Mouse (Mus musculus) cerebellum, adult 2 months (tissue): Measurements from ENCODE around the gene Slc9a3. TPM values are rescaled to one million over a fixed set of nuclear protein-coding genes. Genes with fewer than 3 reads are reported as not detected.
A peak's percentile ranks its signal among the peaks of the same experiment; 100 is the strongest.

Experiments used
- DNase-seq, 2 experiments: peaks; one replicate each; pipeline ENCODE4 v3.0.0; 2021
- H3K27ac ChIP-seq: fragments of 200-500 bp; 2 replicates; pipeline ENCODE4 v1.5.1; 2012; ENCODE audit warnings: low read length, control low read depth, inconsistent platforms; ENCODE audit not compliant: insufficient read depth
- H3K27me3 ChIP-seq: fragments of 200-500 bp; 2 replicates; pipeline ENCODE4 v1.6.1; 2012; ENCODE audit warnings: inconsistent platforms, mild to moderate bottlenecking, low read length, moderate library complexity; ENCODE audit not compliant: control insufficient read depth, insufficient read depth
- H3K4me1 ChIP-seq: fragments of 200-500 bp; 2 replicates; pipeline ENCODE4 v1.6.1; 2011; ENCODE audit warnings: low read length; ENCODE audit not compliant: control insufficient read depth, insufficient read depth
- H3K4me3 ChIP-seq: fragments of 200-500 bp; replicated peaks from 2 replicates; pipeline ENCODE3; 2011; ENCODE audit warnings: mild to moderate bottlenecking, low read depth, low read length, control low read depth; ENCODE audit not compliant: insufficient read depth
- CTCF ChIP-seq: fragments of 200-500 bp; IDR thresholded peaks from 2 replicates; pipeline ENCODE4 v1.5.1; 2011; ENCODE audit warnings: low read depth, mild to moderate bottlenecking, control low read depth, low read length, moderate library complexity, borderline replicate concordance; ENCODE audit not compliant: insufficient read depth
- POLR2A ChIP-seq: fragments of 200-500 bp; IDR thresholded peaks from 2 replicates; pipeline ENCODE4 v1.6.1; 2011; ENCODE audit warnings: low read length, control low read depth, borderline replicate concordance; ENCODE audit not compliant: insufficient read depth
- WGBS: fragments of 180-500 bp; shearing (Covaris S2); methylation state at CpG from one replicate; pipeline ENCODE4 v1.1.7; 2018; 5-methylcytosine and 5-hydroxymethylcytosine counted together
- polyA plus RNA-seq: library from polyadenylated mRNA; depleted of rRNA; stranded (reverse); fragments of >200 nt; gene quantifications from 2 replicates; pipeline ENCODE4 v1.2.3, GENCODE M21; 2012; rRNA removed

Gene Slc9a3
- polyA plus RNA-seq, 1 experiment = 7.4 TPM

GRCm38 (mm10) chr13:74196451-74196850 is 75.2 kb downstream of the Slc9a3 start:
- TF ChIP-seq CTCF = no peak
- TF ChIP-seq POLR2A = no peak
- DNase-seq = no peak
- H3K27me3 ChIP-seq = no peaks in the 10 kb centered on the region
- no peak overlapping the region for H3K4me3 ChIP-seq
- H3K27ac ChIP-seq = no peak overlapping the region
- no peaks in the 10 kb centered on the region for H3K4me1 ChIP-seq
- WGBS = 90% methylated on average over 3 of the region's 3 CpGs

GRCm38 (mm10) chr13:74208317-74208985 is 87.2 kb downstream of the Slc9a3 start, which contains the start of gene Exoc3:
Gene Exoc3 (minus strand): TSS chr13:74208732.
- peak; percentile 96 for TF ChIP-seq POLR2A
- TF ChIP-seq CTCF = no peak
- Histone ChIP-seq H3K27me3 (no peaks in the 10 kb centered on the region), H3K4me1 (no peaks in the 10 kb centered on the region; the same call in 1 of the 2 replicates), H3K4me3 (peak within 1 kb of the TSS; percentile 89), H3K27ac (peak within 1 kb of the TSS; percentile 95)
- DNase-seq = peak; percentile 92 to 93
- under 1% methylated on average over 39 of the region's 39 CpGs for WGBS

GRCm38 (mm10) chr13:74208986-74209345 is 87.7 kb downstream of the Slc9a3 start:
- Histone ChIP-seq H3K4me3 (peak overlapping the region; percentile 89), H3K27me3 (no peaks in the 10 kb centered on the region), H3K27ac (peak overlapping the region; percentile 95), H3K4me1 (no peaks in the 10 kb centered on the region; the same call in 1 of the 2 replicates)
- TF ChIP-seq POLR2A (no peak), CTCF (no peak)
- no peak for DNase-seq
- WGBS = 5% methylated on average over 12 of the region's 12 CpGs

GRCm38 (mm10) chr13:74218441-74218840 is 97.2 kb downstream of the Slc9a3 start:
- H3K4me1 ChIP-seq = no peaks in the 10 kb centered on the region
- WGBS = 79% methylated on average over 3 of the region's 3 CpGs
- TF ChIP-seq POLR2A (no peak), CTCF (no peak)
- H3K27me3 ChIP-seq = no peaks in the 10 kb centered on the region
- no peak overlapping the region for H3K4me3 ChIP-seq
- H3K27ac ChIP-seq = no peak overlapping the region
- DNase-seq = no peak

Other genes starting within 250 kb of the Slc9a3 start
- 0.65 and 1.1 TPM in 2 replicates for gene Trip13, start 183.7 kb upstream of the Slc9a3 start, polyA plus RNA-seq
- 81.7 and 83.7 TPM in 2 replicates for gene Brd9, start 183.6 kb upstream of the Slc9a3 start, polyA plus RNA-seq
- not detected in 2 replicates for gene Zdhhc11, start 157.6 kb upstream of the Slc9a3 start, polyA plus RNA-seq
- gene Tppp, start 112.0 kb upstream of the Slc9a3 start, polyA plus RNA-seq = 178 and 180 TPM in 2 replicates
- 8.2 and 9.7 TPM in 2 replicates for gene Cep72, start 59.2 kb upstream of the Slc9a3 start, polyA plus RNA-seq
- 58.6 and 61.7 TPM in 2 replicates for gene Exoc3, start 87.3 kb downstream of the Slc9a3 start, polyA plus RNA-seq
- gene Ahrr, start 170.9 kb downstream of the Slc9a3 start, polyA plus RNA-seq = 0.18 and 0.25 TPM in 2 replicates
- 144 and 153 TPM in 2 replicates for gene Pdcd6, start 196.1 kb downstream of the Slc9a3 start, polyA plus RNA-seq
- 411 and 417 TPM in 2 replicates for gene Sdha, start 228.8 kb downstream of the Slc9a3 start, polyA plus RNA-seq
- 36.9 and 41.1 TPM in 2 replicates for gene Ccdc127, start 228.9 kb downstream of the Slc9a3 start, polyA plus RNA-seq
- 0.43 and 0.60 TPM in 2 replicates for gene Lrrc14b, start 242.5 kb downstream of the Slc9a3 start, polyA plus RNA-seq